Mouse (Mus musculus) retina, postnatal 1 day (tissue): ENCODE data around the gene Hist1h4b.
"Not testable (repeated sequence)": the region's sequence is repeated elsewhere in the genome, so short reads cannot be mapped to it uniquely, and the experiment has no call there.

ENCODE experiments used
- DNase-seq: peaks from one replicate; pipeline ENCODE4 v3.0.0-alpha.2; 2012

Gene Hist1h4b

GRCm38 (mm10) chr13:23759251-23759771 is 2.5 kb downstream of the Hist1h4b start:
- DNase-seq: no peak

- DNase-seq: no peak
Observed at GRCm38 (mm10) chr13:23759916-23760239, 3.1 kb downstream of the Hist1h4b start.

DNA sequence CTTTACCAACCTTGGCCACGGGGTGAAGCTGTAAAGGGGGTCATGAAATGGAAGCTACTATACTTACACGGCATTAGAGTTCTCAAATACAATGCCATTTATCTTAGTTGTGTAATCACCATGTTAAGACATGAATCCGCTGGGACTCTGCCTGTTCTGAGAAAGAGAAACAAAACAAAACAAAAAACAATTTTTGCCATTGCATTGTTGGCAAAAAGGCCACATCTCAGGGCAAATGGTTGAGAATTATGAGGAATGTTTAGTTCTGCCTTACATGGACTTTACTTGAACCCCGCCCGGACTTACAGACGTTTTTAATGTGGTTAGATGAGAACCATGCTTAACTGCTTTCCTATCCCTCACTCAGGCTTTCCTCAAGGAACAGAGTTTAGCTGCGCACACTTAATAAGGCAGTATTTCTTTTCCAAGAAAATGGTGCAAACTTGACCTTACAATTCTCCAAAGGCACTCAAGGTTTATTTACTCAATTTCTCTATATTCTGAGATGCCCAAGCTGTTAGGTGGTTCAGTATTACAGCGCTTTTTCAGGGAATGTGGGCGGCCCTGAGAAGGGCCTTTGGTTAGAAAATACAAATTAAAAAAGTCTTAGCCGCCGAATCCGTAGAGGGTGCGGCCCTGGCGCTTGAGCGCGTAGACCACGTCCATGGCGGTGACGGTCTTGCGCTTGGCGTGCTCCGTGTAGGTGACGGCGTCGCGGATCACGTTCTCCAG is 3.6 kb downstream of the Hist1h4b start:
- peak; percentile 64 for DNase-seq

DNA sequence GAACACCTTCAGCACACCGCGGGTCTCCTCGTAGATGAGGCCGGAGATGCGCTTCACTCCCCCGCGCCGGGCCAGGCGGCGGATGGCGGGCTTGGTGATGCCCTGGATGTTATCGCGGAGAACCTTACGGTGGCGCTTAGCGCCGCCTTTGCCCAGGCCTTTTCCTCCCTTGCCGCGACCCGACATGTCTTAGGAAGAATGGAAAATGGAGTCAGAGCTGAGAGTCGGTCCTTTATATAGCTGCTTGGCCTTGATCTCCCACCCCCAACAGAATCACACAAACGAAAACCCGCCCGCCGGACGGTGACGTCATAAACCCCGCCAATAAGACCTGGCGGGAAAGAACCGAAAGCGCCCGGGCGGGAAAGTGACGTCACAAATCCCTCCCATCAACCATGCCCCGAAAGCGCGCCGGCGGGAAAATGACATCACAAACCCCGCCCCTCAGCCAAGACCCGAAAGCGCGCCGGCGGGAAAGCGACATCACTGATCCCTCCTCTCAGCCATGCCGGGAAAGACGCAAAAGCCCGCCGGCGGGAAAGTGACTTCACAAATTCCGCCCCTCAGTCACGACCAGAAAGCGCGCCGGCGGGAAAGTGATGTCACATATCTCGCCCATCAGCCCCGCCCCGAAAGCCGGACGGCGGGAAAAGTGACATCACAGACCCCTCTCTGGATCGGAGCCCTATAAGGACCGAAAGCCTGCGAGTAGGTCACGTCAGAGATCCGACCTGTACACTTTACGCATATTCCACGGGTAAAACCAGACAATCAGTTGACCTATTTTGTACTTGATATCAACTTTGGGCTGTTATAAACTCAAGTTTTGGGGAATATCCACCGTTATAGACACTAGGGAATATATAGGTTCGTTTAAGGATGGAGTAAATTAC is 4.4 kb downstream of the Hist1h4b start, which contains the start of gene Hist1h4a:
Gene Hist1h4a, minus strand, starts transcription at position 259 of the 893 bp plus-strand sequence.
- peak; percentile 99 for DNase-seq

GRCm38 (mm10) chr13:23761871-23762821 is 5.3 kb downstream of the Hist1h4b start, which contains the start of gene Hist1h3a:
TSS of gene Hist1h3a (minus strand) at chr13:23762386.
- DNase-seq: peak; percentile 94

- DNase-seq: no peak
Observed at GRCm38 (mm10) chr13:23763242-23763585, 6.4 kb downstream of the Hist1h4b start.

- DNase-seq: peak; percentile 96
Observed at GRCm38 (mm10) chr13:23763586-23764323, 6.9 kb downstream of the Hist1h4b start, which contains the start of gene Hist1h1a. TSS of gene Hist1h1a (plus strand) at chr13:23763666.

DNA sequence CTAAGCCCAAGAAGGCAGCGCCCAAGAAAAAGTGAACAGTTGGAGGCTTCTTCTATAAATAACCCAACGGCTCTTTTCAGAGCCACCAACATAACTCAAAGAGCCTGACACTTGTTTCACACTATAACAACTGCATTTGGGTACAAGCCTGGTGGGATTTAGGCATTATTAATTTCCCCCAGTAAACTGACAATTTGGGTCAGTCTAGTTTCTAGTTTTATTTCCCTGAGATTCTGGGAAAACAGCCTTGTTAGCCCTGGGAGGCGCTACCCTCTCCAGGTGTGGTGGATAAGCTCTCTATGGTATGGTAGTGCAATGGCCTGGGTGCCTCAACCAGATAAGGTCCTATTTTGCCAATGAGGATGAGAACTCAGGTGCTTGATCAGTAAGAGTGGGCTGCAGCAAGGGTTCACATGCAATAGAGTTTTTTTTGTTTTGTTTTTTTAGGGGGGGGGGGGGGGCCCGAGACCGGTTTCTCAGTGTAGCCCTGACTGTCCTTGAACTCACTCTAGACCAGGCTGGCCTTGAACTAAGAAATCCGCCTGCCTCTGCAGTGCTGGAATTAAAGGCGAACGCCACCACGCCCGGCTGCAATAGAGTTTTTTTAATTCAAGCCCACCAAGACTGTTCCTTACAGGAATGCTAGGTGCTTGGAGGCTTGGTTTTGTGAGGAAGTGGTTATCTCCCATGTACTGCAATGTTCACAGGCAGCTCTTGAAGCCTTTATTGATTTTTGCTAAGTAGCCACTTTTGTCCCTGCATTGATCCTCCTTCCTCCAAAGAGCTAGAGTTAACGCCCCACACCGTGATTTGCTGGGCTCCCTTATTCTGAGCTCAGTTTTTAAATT is 7.7 kb downstream of the Hist1h4b start:
- no peak for DNase-seq

- no peak for DNase-seq
Observed at GRCm38 (mm10) chr13:23765172-23765513, 8.3 kb downstream of the Hist1h4b start.

DNA sequence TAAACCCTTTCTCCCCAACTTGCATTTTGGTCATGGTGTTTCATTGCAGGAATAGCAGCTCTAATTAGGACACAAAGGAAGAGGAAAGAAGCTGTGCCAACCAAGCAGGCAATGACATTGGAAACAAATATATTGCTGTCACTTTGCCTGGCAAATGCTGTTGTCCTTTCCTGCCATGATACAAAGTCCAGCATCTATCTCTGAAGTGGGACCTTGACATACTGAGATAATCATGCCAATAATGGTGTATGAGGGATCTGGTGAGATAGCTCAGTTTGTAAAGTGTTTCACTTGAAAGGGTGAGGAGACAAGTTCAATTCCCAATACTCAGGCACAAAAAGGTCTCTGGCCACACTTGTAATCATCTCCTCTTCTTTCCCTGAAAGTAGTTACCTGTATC is 10.0 kb downstream of the Hist1h4b start:
- no peak for DNase-seq

DNA sequence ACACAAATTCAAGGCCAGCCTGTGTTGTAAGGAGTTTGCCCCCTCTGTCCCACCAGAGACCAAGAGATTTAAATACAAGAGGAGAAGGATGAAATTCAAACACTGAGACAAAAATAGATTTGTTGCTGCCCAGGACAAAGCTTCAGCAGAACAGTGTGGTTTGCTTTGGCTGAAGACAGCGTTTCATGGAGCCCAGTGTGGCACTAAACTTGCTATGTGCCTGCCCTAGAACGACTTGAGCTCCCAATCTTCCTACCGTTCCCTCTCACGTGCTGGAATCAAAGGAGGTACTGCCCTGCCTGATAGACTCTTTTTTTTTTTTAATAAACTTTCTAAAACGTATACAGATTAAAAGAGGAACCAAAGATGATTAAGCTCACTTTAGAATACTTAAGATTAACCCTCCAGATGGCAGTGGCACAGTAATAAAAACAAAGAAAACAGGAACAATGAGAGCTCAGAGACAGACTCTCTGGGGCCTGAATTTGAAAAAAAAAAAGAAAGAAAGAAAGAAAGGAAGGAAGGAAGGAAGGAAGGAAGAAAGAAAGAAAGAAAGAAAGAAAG is 12.1 kb downstream of the Hist1h4b start:
- no peak for DNase-seq

- DNase-seq: not testable (repeated sequence)
Observed at GRCm38 (mm10) chr13:23769613-23770012, 12.8 kb downstream of the Hist1h4b start, which contains the start of gene Trim38. TSS of gene Trim38 (plus strand) at chr13:23769913.

- peak; percentile 86 for DNase-seq
Observed at GRCm38 (mm10) chr13:23772561-23773313, 15.9 kb downstream of the Hist1h4b start.

GRCm38 (mm10) chr13:23778339-23778738 is 21.5 kb downstream of the Hist1h4b start:
- no peak for DNase-seq

GRCm38 (mm10) chr13:23779025-23779424 is 22.2 kb downstream of the Hist1h4b start:
- no peak for DNase-seq

- DNase-seq: peak; percentile 75
Observed at GRCm38 (mm10) chr13:23792520-23792919, 35.7 kb downstream of the Hist1h4b start.

- no peak for DNase-seq
Observed at GRCm38 (mm10) chr13:23799405-23799804, 42.6 kb downstream of the Hist1h4b start.

- no peak for DNase-seq
Observed at GRCm38 (mm10) chr13:23804532-23804931, 47.7 kb downstream of the Hist1h4b start.

- DNase-seq: no peak
Observed at GRCm38 (mm10) chr13:23806422-23807052, 49.7 kb downstream of the Hist1h4b start, which contains the start of gene Slc17a2. TSS of gene Slc17a2 (plus strand) at chr13:23806993.
